Comparison of ENCODE assay signal across 11 mouse cellular contexts in the genomic region with DNA sequence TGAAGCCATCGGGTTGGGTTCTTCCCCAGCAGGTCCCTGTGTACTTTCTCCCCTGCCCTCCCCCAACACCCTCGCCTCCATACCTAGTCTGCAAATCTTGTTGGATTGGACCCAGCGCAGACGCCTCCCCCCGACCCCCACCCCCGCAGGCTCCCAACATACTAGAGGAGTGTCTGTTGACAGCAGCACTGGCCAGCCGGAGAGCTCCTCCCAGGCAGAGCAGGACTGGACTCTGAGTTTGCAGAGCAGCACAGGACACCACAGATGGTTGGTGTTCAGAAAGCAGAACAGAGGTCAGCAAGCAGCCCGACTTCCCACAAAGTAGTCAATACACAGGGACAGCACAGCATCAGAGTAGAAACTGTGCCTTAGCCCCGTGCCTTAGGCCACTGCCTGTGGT. TPM values are rescaled to one million over a fixed set of nuclear protein-coding genes. Genes with fewer than 3 reads are reported as not detected.
DNase-seq lines count a peak whose midpoint lies in the region; ATAC-seq and TF ChIP-seq lines count a peak whose summit lies in the region.
"Had no signal": no experiment of that assay in that cellular context is flagged by ENCODE, and none has a peak within 500 bp of the region (broad histone marks: within the 10 kb centered on the region; RNA-seq: fewer than 3 reads in every experiment).

No protein-coding gene starts in this region.

- H3K36me3 ChIP-seq in neural tube, embryonic 15.5 days, result no peaks in the 10 kb centered on the region
- H3K36me3 ChIP-seq in kidney, embryonic 14.5 days (ENCODE audit: control insufficient read depth, insufficient read depth, low read length), result no peaks in the 10 kb centered on the region
- H3K36me3 ChIP-seq in liver, adult 2 months (ENCODE audit: control insufficient read depth, insufficient read depth, low read length), result no peaks in the 10 kb centered on the region

- TF ChIP-seq POLR2A in liver, adult 2 months (IDR thresholded peaks at IDR 0.05; ENCODE audit: extremely low read depth, insufficient read depth, low read length), result no peak

- H3K79me2 ChIP-seq in liver, adult 2 months (ENCODE audit: control insufficient read depth, insufficient read depth, low read length), result no peaks in the 10 kb centered on the region

- DNase-seq in neural tube, embryonic 10.5 days (ENCODE audit: extremely low spot score, low spot score), result peak; percentile 21
- DNase-seq in liver, adult 2 months (ENCODE audit: extremely low read depth, low read depth, low spot score), result peak; percentile 95
- DNase-seq in thymus, postnatal 10 days (ENCODE audit: low spot score in 2 of 2), result no peak
- no peak for DNase-seq in layer of hippocampus, adult 11-12 months (ENCODE audit: low spot score)
- DNase-seq in cerebellum, adult 11-12 months, result no peak
- DNase-seq: heart, adult 2 months; lung, postnatal 36 days had no signal

- no peaks in the 10 kb centered on the region for H3K9me3 ChIP-seq in neural tube, embryonic 15.5 days (replicated peaks)
- no peaks in the 10 kb centered on the region for H3K9me3 ChIP-seq in kidney, embryonic 14.5 days (ENCODE audit: control insufficient read depth, low read length)

- H3K4me1 ChIP-seq in neural tube, embryonic 15.5 days, result peaks cover 12% of the 10 kb centered on the region
- H3K4me1 ChIP-seq in kidney, embryonic 14.5 days (ENCODE audit: control insufficient read depth, insufficient read depth, low read length), result peaks cover 9% of the 10 kb centered on the region
- peaks cover 25% of the 10 kb centered on the region for H3K4me1 ChIP-seq in liver, adult 2 months (ENCODE audit: control insufficient read depth, insufficient read depth, low read length)

- no peak overlapping the region for H3K4me3 ChIP-seq in neural tube, embryonic 15.5 days (replicated peaks)
- no peak overlapping the region for H3K4me3 ChIP-seq in kidney, embryonic 14.5 days (ENCODE audit: low read length)
- no peak overlapping the region for H3K4me3 ChIP-seq in liver, adult 2 months (ENCODE audit: insufficient read depth, low read depth, low read length)
- H3K4me3 ChIP-seq: heart, adult 2 months; myocyte had no signal

- no peak overlapping the region for H3K9ac ChIP-seq in neural tube, embryonic 15.5 days (replicated peaks)
- no peak overlapping the region for H3K9ac ChIP-seq in kidney, embryonic 14.5 days (ENCODE audit: low read depth, low read length)
- peak overlapping the region; percentile 18; the same call in 1 of the 2 replicates for H3K9ac ChIP-seq in liver, adult 2 months (ENCODE audit: low read depth, low read length)

- no peak for TF ChIP-seq CTCF in liver, adult 2 months (IDR thresholded peaks at IDR 0.05; ENCODE audit: low read depth, low read length)

- WGBS in neural tube, embryonic 15.5 days, result 45% methylated on average over 9 of the region's 9 CpGs
- 9% methylated on average over 9 of the region's 9 CpGs for WGBS in kidney, embryonic 14.5 days
- 18% methylated on average over 9 of the region's 9 CpGs for WGBS in liver, adult 2 months

- H3K27me3 ChIP-seq in neural tube, embryonic 15.5 days (replicated peaks), result peaks cover 8% of the 10 kb centered on the region
- peaks cover 5% of the 10 kb centered on the region for H3K27me3 ChIP-seq in kidney, embryonic 14.5 days (ENCODE audit: control insufficient read depth, insufficient read depth, low read length)
- H3K27me3 ChIP-seq in liver, adult 2 months (ENCODE audit: control insufficient read depth, insufficient read depth, low read length), result no peaks in the 10 kb centered on the region

- no peak overlapping the region for H3K27ac ChIP-seq in neural tube, embryonic 15.5 days (replicated peaks)
- H3K27ac ChIP-seq in kidney, embryonic 14.5 days (ENCODE audit: low read depth, low read length), result no peak overlapping the region
- peak overlapping the region; percentile 57 for H3K27ac ChIP-seq in liver, adult 2 months (replicated peaks; ENCODE audit: insufficient read depth, low read depth, low read length)
- H3K27ac ChIP-seq: heart, adult 2 months; hindbrain, postnatal 0 days had no signal

- ATAC-seq in neural tube, embryonic 15.5 days (ENCODE audit: low FRiP score), result no peak
- peak; percentile 90 for ATAC-seq in kidney, embryonic 14.5 days (ENCODE audit: low FRiP score, low TSS enrichment)
- ATAC-seq: hindbrain, postnatal 0 days had no signal

- H3K4me2 ChIP-seq in neural tube, embryonic 15.5 days, result no peak overlapping the region
- no peak overlapping the region for H3K4me2 ChIP-seq in kidney, embryonic 14.5 days (replicated peaks; ENCODE audit: low read depth, low read length)

RNA-seq across cellular contexts. Expression of a gene that starts 23.8 kb away (rescaled TPM):
- 0.67 and 1.2 TPM in 2 replicates for polyA plus RNA-seq in neural tube, embryonic 15.5 days (2015; fragmentation: Nextera tagmentation; extraction: Ambion mirVana)
- polyA plus RNA-seq in kidney, embryonic 14.5 days (2014; fragmentation: Nextera tagmentation; extraction: Ambion mirVana), result 1.6 and 3.0 TPM in 2 replicates
- 0.37 and 0.67 TPM in 2 replicates for total RNA-seq in liver, adult 2 months (2014; rRNA removed)
- polyA plus RNA-seq in liver, adult 2 months (2012; rRNA removed), result 1.7 and 3.0 TPM in 2 replicates

RNA-seq across cellular contexts. Expression of a gene that starts 32.2 kb away (rescaled TPM):
- 1.3 and 1.4 TPM in 2 replicates for polyA plus RNA-seq in neural tube, embryonic 15.5 days (2015; fragmentation: Nextera tagmentation; extraction: Ambion mirVana)
- 0.87 TPM in 1 of 2 replicates, not detected in the other for polyA plus RNA-seq in kidney, embryonic 14.5 days (2014; fragmentation: Nextera tagmentation; extraction: Ambion mirVana)
- not detected in 2 replicates for total RNA-seq in liver, adult 2 months (2014; rRNA removed)
- polyA plus RNA-seq in liver, adult 2 months (2012; rRNA removed), result not detected in 2 replicates
- total RNA-seq: heart, adult 2 months; hindbrain, postnatal 0 days had no signal

RNA-seq across cellular contexts. Expression of a gene that starts 32.2 kb away (rescaled TPM):
- polyA plus RNA-seq in neural tube, embryonic 15.5 days (2015; fragmentation: Nextera tagmentation; extraction: Ambion mirVana), result 337 and 374 TPM in 2 replicates
- polyA plus RNA-seq in kidney, embryonic 14.5 days (2014; fragmentation: Nextera tagmentation; extraction: Ambion mirVana), result 238 and 244 TPM in 2 replicates
- 87.0 and 90.9 TPM in 2 replicates for total RNA-seq in liver, adult 2 months (2014; rRNA removed)
- polyA plus RNA-seq in liver, adult 2 months (2012; rRNA removed), result 86.2 and 96.3 TPM in 2 replicates

RNA-seq across cellular contexts. Expression of a gene that starts 54.7 kb away (rescaled TPM):
- 20.0 and 27.1 TPM in 2 replicates for polyA plus RNA-seq in neural tube, embryonic 15.5 days (2015; fragmentation: Nextera tagmentation; extraction: Ambion mirVana)
- 33.1 and 33.7 TPM in 2 replicates for polyA plus RNA-seq in kidney, embryonic 14.5 days (2014; fragmentation: Nextera tagmentation; extraction: Ambion mirVana)
- total RNA-seq in liver, adult 2 months (2014; rRNA removed), result 20.0 and 28.7 TPM in 2 replicates
- 28.0 and 31.4 TPM in 2 replicates for polyA plus RNA-seq in liver, adult 2 months (2012; rRNA removed)

RNA-seq across cellular contexts. Expression of a gene that starts 55.1 kb away (rescaled TPM):
- 105 and 112 TPM in 2 replicates for polyA plus RNA-seq in neural tube, embryonic 15.5 days (2015; fragmentation: Nextera tagmentation; extraction: Ambion mirVana)
- 62.1 and 77.1 TPM in 2 replicates for polyA plus RNA-seq in kidney, embryonic 14.5 days (2014; fragmentation: Nextera tagmentation; extraction: Ambion mirVana)
- 13.3 and 14.2 TPM in 2 replicates for total RNA-seq in liver, adult 2 months (2014; rRNA removed)
- 4.8 and 5.6 TPM in 2 replicates for polyA plus RNA-seq in liver, adult 2 months (2012; rRNA removed)

Comparison
In these comparisons a context has a peak if more than half of its experiments do, and no peak if none do; other contexts are left out.
1. DNase-seq: peak in neural tube, embryonic 10.5 days (single experiment) and liver, adult 2 months (single experiment); none in thymus, postnatal 10 days (0 of 2), layer of hippocampus, adult 11-12 months (single experiment) and cerebellum, adult 11-12 months (single experiment).